In the genomic region with DNA sequence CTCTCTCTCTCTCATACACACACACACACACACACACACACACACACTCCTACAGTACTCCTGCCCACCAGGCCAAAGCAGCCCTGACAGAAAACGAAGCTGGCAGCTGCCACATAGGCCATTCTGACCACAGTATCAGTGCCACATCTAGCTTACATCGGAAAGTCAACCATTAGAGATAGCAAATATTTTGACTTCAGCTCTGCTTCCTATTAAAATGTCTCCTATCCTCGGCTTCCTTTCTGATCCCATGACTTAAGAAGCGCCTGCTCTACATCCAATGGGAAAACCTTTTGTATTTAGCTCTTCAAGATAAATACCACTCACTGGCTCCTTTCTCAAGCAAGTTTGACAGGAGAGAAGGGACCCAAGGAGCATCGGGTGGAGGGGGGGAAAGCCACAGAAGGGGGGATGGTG, we compare ENCODE assay signal across 8 mouse cellular contexts. TPM values are rescaled to one million over a fixed set of nuclear protein-coding genes. Genes with fewer than 3 reads are reported as not detected.
DNase-seq lines count a peak whose midpoint lies in the region; ATAC-seq and TF ChIP-seq lines count a peak whose summit lies in the region.

No protein-coding gene starts in this region.

- peaks cover 35% of the 10 kb centered on the region for H3K4me1 ChIP-seq in neural tube, embryonic 12.5 days

- 66% methylated on average over 5 of the region's 5 CpGs for WGBS in neural tube, embryonic 12.5 days

- peak overlapping the region; percentile 92 for H3K4me2 ChIP-seq in neural tube, embryonic 12.5 days (replicated peaks)

- ATAC-seq in neural tube, embryonic 12.5 days (ENCODE audit: low FRiP score, low read depth), result peak; percentile 15

- peak overlapping the region; percentile 92 for H3K9ac ChIP-seq in neural tube, embryonic 12.5 days

- peak in 1 of 2 experiments; percentile 47 for DNase-seq in layer of hippocampus, adult 2 months (ENCODE audit: low spot score in 2 of 2)
- DNase-seq in layer of hippocampus, postnatal 25 days (ENCODE audit: extremely low spot score in 1 of 2, low spot score in 1 of 2), result no peak
- DNase-seq in brain, embryonic 18.5 days (ENCODE audit: low read depth, low spot score), result peak; percentile 59
- peak; percentile 65 for DNase-seq in induced T-regulatory cell, adult 2 months (ENCODE audit: low read depth)
- DNase-seq in urinary bladder, postnatal 25 days (ENCODE audit: low spot score), result no peak
- DNase-seq in ovary, postnatal 36 days (ENCODE audit: low spot score), result no peak
- no peak for DNase-seq in cerebellum, postnatal 10 days

- H3K27ac ChIP-seq in layer of hippocampus, adult 2 months, result peak overlapping the region; percentile 94
- peak overlapping the region; percentile 42 for H3K27ac ChIP-seq in neural tube, embryonic 12.5 days

- no peaks in the 10 kb centered on the region; the same call in 1 of the 2 replicates for H3K36me3 ChIP-seq in neural tube, embryonic 12.5 days

- TF ChIP-seq CTCF in layer of hippocampus, adult 2 months (conservative IDR thresholded peaks at IDR 0.05), result no peak

- peak overlapping the region; percentile 76 for H3K4me3 ChIP-seq in layer of hippocampus, adult 2 months
- H3K4me3 ChIP-seq in neural tube, embryonic 12.5 days, result peak overlapping the region; percentile 84

- H3K9me3 ChIP-seq in neural tube, embryonic 12.5 days, result no peaks in the 10 kb centered on the region

- H3K27me3 ChIP-seq in neural tube, embryonic 12.5 days (replicated peaks), result no peaks in the 10 kb centered on the region

RNA-seq across cellular contexts. Expression of a gene that starts 2.0 kb away (rescaled TPM):
- 100 to 1,000 TPM; 530 to 540 TPM for total RNA-seq in layer of hippocampus, adult 2 months (2021)
- total RNA-seq in layer of hippocampus, postnatal 25 days (2021), result 100 to 1,000 TPM; 483 to 493 TPM
- polyA plus RNA-seq in neural tube, embryonic 12.5 days (2016; fragmentation: Nextera tagmentation; extraction: Ambion mirVana), result 76.2 and 83.5 TPM in 2 replicates

Comparison
In these comparisons a context has a peak if more than half of its experiments do, and no peak if none do; other contexts are left out.
1. DNase-seq: peak in brain, embryonic 18.5 days (single experiment) and induced T-regulatory cell, adult 2 months (single experiment); none in layer of hippocampus, postnatal 25 days (0 of 2), urinary bladder, postnatal 25 days (single experiment), ovary, postnatal 36 days (single experiment) and cerebellum, postnatal 10 days (0 of 2).